Mouse (Mus musculus) right cerebral cortex, adult 2 months (tissue): ENCODE measurements around the gene Macf1.

Experiments
- DNase-seq, 2 experiments: peaks; one replicate each; pipeline ENCODE4 v3.0.0; 2021 to 2022; ENCODE audit warnings: low spot score in 2 of 2

The Macf1 gene

DNA sequence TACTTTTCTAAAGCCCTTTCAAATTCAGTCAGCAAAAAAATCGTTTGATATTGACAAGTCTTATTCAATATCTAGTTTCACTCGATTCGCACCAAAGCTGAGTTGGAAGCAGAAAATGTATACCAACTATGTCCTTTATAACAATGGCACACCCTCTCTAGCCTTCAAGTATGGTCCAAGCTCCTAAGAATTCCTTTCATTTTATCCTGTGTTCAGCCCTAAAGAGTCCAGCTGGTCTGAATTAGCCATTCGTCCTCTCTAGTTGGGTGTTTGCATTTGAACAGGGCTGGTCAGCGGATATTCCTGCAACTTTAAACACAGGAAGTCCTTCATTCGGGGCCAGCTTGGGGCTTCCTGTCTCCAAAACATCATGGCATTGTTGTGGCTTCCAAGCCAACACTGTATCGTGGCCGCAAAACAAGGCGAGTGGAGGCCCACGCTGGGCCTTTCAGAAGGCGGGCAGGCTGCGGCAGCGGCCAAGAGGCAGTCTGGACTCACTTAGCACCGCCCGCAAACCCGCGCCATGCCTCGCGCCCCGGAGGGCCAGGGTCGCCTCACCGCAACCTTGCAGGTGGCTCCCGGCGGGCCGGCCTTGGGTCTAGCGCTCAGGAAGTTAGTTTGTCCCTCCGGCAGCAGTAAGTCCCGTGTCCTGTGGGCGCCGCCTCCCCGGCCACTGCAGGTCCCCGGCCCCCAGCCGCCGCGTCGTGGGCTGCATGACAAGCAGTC lies 273.0 kb downstream of the Macf1 start:
- peak; percentile 30 to 55 for DNase-seq

- peak; percentile 28 to 32 for DNase-seq
Observed at GRCm38 (mm10) chr4:123409752-123410151, 274.4 kb downstream of the Macf1 start.

DNA sequence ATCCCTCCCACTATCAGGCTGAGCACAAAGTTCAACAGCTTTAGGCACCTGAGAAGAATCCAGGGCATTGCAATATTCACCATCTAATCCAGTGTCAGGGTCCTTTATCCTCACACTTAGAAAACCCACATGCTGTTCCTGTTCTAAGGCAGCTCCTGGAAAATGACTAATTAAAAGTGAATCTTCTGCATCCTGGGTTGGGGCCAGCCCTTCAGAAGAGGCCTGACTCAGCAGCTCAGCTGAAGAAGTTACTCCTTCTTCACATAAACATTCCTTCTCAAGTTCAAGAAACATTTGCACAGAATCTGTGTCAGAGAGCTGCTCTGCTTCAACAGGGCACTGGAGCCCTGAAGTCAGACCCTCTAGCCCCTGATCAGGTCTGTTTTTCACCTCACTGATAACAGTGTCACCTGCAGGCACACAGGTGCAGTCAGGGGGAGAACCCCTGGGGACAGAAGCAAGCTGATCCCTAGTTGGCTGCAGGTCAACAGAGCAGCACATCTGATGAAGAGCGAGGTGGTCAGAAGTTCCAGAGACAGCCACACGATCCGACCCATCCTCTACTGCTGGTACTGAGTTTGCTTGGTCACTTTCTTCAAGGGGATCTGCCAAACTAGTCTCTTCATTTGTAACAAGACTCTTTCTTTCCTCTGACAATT lies 275.0 kb downstream of the Macf1 start:
- peak; percentile 46 to 60 for DNase-seq

GRCm38 (mm10) chr4:123407792-123408191 lies 276.4 kb downstream of the Macf1 start:
- no peak for DNase-seq

GRCm38 (mm10) chr4:123404056-123404455 lies 280.1 kb downstream of the Macf1 start:
- no peak for DNase-seq

GRCm38 (mm10) chr4:123402244-123402643 lies 281.9 kb downstream of the Macf1 start:
- no peak for DNase-seq

DNA sequence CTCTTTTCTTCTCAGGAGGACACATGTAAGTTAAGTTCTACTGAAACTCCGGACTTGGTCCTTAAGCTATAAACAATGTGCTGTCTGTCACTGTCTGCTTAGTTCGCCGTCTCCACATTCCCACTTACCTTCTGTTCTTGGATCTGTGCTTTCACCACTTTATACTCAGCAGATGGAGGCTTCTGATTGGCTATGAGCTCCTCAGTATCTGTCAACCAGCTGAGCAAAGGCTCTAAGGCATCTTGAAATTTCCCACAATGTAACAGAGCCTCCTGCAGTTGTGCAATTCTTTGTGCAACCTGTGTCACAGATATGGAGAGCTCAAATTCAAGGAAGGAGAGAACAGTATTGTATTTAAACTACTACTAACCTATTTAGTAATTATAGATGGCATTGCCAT lies 282.9 kb downstream of the Macf1 start:
- DNase-seq, result peak in 1 of 2 experiments; percentile 32

DNA sequence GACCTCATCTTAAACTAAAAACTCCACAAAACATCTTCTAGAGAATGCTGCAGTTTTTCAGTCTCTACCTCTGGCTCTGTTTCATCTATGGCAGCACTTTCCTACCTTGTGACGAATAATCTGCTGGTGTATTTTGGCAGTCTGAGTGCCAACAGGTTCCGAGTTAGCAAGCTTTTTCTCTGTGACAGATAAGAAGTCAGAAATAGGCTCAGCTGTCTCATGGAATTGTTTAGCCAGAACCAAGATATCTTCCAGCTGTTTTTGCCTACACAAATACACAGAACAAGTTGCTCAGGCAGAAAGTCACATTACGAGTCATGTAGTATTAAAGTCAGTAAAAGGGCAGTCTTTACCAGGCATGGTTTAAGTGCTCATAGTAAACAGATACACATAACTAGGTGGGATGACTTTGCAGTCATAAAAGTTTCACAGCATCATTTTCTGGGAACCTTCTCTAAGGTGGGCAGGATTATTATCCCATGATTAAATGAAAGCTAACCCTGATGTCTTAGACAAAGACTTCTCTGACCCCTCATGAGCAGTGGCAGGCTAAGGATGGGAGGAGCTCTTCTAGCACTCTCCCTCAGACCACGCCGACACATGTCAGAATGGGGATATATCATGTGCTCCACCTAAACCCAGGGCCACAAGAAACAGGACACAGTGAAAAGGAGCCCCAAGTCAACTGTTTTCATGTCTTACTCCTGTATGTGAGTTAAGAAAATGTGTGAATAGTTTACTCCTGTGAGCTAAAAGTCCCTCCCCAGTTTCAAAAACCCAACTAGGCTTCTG lies 286.3 kb downstream of the Macf1 start:
- DNase-seq, result no peak

DNA sequence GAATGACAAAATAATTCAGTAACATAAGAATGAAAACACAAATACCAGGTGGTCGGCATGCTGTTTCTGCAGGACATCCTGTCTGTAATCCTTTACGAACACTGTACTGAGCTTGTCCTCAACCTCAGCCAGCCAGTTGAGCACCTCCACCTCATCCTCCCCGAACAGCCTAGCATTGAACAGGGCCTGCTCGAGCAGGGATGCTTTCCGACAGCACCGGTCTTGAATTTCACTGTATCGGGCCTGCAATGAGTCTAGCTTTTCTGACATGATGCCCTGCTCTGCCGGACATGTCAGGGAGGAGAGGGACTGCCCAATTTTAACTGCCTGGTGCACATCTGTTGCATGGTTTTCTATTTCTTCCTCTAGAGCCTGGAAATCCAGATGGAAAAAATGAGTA lies 287.1 kb downstream of the Macf1 start:
- DNase-seq, result no peak

DNA sequence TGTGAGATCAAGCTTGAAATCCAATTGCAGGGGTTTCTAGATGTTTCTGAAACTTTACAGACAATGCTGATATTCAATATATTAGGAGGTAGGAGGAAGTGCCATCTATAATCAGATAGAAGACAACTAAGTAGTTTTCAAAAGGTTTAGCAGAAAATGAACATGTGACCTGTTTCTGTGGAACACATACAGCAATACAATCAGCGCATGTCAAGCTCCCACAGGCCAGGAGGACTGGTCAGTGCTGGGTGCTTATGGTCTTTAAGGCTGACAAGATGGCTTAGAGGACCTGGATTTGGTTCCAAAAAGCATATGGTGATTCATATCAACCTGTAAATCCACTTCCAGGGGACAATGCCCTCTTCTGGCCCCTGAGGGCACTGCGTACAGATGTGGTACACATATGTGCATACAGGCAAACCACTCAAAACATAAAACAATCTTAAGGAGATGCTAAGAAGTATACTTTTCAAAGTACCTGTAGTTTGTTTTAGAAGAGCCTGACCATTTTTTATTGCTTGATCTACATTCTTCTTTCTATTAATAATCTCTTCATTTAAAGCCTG lies 288.6 kb downstream of the Macf1 start:
- DNase-seq, result no peak

GRCm38 (mm10) chr4:123394878-123395277 lies 289.3 kb downstream of the Macf1 start:
- no peak for DNase-seq

DNA sequence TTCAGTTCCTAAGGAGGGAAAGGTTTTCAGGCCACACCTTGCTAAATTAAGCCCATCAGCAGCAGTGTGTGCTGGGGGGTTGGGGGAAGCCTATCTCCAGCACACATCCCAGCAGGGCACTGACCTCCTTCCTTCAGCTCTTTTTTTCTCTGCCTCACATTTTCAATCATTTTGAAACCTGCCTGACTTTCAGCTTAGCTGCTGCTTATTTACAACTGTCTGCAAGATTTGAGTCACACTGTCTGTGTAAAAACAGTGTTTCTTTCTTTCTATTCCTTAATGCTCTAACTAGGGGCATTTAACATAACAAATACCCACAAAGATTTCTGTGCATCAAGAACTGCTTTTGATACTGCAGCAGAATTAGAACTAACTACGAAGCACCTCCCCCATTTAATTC lies 289.9 kb downstream of the Macf1 start:
- DNase-seq, result no peak

GRCm38 (mm10) chr4:123393004-123393403 lies 291.2 kb downstream of the Macf1 start:
- no peak for DNase-seq

DNA sequence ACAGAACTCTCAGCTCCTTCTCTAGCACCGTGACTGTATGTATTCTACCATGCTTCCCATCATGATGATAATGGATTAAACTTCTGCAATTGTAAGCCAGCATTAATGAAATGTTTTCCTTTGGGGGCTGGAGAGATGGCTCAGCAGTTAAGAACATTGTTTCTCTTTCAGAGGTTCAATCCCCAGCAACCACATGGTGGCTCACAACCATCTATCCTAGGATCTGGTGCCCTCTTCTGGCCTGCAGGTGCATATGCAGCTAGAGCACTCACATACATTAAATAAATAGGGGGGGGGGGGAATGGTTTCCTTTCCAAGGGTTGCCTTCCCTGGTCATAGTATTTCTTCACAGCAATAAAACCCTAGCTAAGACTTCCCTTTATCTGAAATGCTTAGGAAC lies 292.0 kb downstream of the Macf1 start:
- DNase-seq, result no peak

DNA sequence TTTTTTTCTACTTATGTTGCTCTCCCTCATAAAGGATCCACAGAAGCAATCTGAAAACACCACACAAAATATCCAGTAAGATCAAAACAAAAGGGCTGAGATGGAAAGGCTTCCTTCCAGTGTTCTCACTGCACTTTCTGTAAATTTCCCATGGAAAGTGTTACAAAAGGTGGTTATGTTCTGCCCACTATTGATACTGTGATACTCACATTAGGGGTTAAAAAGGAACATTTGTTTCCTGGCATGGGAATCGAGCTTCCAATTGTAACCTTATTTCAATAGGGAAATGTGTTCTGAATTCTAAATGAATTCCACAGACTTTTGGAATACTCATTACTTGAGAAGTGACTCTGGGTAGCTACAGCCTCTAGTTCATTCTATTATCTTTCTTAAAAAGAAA lies 299.1 kb downstream of the Macf1 start:
- DNase-seq, result no peak

DNA sequence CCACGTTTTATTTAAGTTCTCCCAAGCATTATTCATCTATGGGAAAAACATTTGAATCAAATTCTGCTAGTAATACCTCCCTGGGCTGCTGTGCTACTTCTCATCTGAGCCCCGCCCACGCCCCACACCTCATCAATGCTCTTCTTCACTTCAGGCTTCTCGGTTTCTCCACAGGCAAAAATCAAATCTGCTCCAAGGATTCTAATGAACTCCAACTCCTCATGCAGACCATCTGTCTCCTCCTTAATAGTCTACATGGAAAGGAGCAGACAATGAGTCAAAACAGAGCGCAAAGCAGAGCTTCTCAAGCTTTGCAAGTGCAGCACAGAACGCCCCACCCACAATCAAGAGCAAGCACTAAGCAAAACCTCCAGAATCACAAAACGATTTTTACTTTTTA lies 301.0 kb downstream of the Macf1 start:
- DNase-seq, result peak; percentile 80 to 89

DNA sequence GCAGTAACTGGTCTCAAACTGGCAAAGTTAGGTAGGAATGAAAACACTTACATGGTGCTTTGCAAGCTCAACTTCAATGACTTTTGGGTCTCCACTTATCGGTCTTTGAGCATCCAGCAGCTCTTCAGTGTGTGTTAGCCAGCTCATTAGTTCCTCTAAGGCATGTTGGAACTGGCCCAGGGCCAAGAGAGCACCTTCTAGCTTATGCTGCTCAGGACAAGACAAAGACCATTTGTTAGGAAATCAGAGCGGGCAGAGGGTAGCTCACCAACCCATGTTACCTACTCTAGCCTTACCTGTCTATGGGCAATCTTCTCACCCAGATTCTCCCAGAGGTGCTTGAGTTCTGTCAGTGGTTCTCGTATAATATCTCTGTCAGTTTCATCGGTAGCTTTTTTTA lies 302.1 kb downstream of the Macf1 start:
- DNase-seq, result no peak

DNA sequence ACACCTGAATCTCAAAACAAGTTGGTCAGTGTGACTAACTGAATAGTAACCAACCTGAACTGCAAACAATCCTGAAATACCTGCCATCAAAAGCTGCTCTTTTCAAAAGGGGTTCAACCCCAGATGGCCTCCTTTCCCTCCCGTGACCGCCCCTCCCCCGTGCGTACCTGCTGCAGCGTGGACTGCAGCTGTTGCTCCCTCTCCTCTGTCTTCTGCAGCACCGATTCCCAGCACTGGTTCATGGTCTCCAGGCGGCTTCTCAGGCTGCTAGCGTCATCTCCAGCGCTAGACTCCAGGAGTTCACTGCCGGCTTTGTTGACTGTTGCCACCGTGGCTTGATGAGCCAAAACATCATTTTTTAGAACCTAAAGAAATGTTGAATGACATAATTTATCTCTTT lies 302.6 kb downstream of the Macf1 start:
- no peak for DNase-seq

DNA sequence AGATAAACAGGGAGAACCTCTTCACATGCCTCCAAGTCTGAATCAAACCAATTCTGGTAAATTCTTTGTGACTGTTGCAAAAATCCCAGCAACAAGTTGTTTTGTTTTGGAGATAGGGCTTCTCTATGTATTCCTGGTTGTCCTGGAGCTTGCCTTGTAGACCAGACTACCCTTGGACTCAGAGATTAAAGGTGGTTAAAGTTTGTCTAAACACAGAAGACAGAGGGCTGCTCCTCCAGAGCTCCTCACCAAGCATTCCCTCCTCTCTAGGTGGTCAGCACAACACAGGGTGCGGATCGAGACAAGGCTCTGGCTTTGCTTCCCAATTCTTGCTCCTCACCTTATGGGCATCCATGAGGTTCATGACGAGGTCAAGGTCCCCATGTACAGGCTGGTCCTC lies 308.1 kb downstream of the Macf1 start:
- DNase-seq, result no peak

DNA sequence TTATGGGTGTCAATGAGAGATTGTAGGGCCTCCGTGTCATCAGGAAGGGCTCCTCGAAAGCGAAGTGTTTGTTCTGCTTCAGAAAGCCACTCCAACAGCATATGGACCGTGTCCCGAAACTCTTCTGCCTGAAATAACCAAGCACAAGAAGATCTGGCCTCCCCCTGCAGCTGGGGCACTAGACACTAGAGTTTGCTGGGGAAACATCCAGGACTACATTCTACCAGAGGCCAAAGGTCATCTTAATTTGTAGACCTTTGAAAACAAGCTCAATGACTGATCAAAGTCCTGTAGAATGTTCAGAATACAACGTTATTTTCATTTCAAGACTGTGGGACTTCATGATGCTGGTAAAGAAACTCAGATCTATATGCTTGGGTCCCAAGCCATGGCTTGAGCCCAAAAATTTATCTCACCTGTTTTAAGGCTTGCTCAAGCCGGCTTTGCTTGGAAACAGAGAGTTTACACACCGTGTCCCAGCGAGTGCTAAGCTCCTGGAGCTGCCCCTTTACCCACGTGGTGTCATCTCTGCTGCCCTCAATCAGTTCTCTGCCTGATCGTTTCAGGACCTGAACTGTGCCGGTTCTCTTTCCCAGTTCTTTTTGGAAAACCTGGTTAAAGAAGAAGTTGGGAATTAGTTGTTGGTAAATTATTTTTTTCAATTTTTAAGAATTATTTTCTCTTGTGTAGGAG lies 309.7 kb downstream of the Macf1 start:
- no peak for DNase-seq

DNA sequence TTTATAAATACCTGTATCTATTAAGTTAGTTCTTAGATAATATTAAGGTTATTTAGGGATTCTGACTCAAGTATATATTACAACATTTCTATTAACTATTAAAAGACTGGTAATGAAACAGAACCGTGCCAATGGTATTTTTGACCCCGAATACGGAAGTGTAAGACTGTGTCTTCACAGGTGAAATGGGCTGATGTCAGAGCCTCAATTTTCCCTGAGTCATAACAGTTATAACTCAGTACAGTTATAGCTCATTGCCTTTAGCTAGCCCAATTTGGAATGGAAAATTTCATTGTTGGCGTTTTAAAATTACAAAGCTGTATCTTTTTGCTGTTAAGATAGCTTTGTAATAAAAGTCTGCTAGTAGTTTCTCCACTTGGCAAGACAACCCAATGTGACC lies 320.6 kb downstream of the Macf1 start:
- DNase-seq, result no peak

- DNase-seq, result no peak
Observed at GRCm38 (mm10) chr4:123360771-123361170, 323.4 kb downstream of the Macf1 start.
